Mouse (Mus musculus) cortical plate, adult 2 months (tissue): ENCODE results near the gene Apeh. TPM values are rescaled to one million over a fixed set of nuclear protein-coding genes. Genes with fewer than 3 reads are reported as not detected.

Experiments used
- H3K27ac ChIP-seq: fragments of 200-500 bp; 2 replicates; pipeline ENCODE4 v1.5.1; 2012; ENCODE audit warnings: low read length, control low read depth, inconsistent platforms; ENCODE audit not compliant: insufficient read depth
- H3K4me1 ChIP-seq: fragments of 200-500 bp; 2 replicates; pipeline ENCODE4 v1.6.1; 2011; ENCODE audit warnings: low read length; ENCODE audit not compliant: control insufficient read depth, insufficient read depth
- H3K4me3 ChIP-seq: fragments of 200-500 bp; 2 replicates; pipeline ENCODE4 v1.5.1; 2011; ENCODE audit warnings: mild to moderate bottlenecking, low read length, control low read depth; ENCODE audit not compliant: insufficient read depth
- CTCF ChIP-seq: fragments of 200-500 bp; IDR thresholded peaks from 2 replicates; pipeline ENCODE4 v1.5.1; 2011; ENCODE audit warnings: mild to moderate bottlenecking, control low read depth, low read length; ENCODE audit not compliant: insufficient read depth; ENCODE audit errors: extremely low read depth
- POLR2A ChIP-seq: fragments of 200-500 bp; IDR thresholded peaks from 2 replicates; pipeline ENCODE4 v1.6.1; 2011; ENCODE audit warnings: mild to moderate bottlenecking, low read length, control low read depth; ENCODE audit not compliant: insufficient read depth; ENCODE audit errors: extremely low read depth
- polyA plus RNA-seq: library from polyadenylated mRNA; depleted of rRNA; stranded (reverse); fragments of >200 nt; gene quantifications from 2 replicates; pipeline ENCODE4 v1.2.3, GENCODE M21; 2012

Gene Apeh
- polyA plus RNA-seq, 1 experiment = 26.1 TPM

DNA sequence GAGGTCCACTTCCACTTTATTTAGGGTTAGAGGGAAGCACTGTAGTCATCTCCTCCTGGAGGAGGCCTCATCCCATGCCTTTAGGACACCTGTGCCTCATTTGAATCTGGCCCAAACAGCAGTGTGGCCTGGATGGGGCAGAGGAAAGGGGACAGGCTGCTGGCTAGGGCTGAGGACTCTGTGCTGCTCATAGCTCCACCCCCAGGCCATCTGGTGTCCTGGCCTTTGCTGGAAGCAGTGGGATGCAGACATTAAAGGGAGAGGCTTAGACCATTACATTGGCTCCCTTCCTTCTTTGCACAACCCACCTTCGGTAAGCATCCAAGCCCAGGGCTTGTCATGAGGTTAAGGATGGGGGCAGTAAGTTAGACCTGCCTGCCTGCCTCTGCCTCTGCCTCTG is 39.1 kb upstream of the Apeh start:
- Histone ChIP-seq H3K4me3 (no peak overlapping the region), H3K27ac (peak overlapping the region; percentile 32; the same call in 1 of the 2 replicates), H3K4me1 (peaks cover 19% of the 10 kb centered on the region; the same call in 1 of the 2 replicates)
- TF ChIP-seq POLR2A (no peak), CTCF (no peak)

DNA sequence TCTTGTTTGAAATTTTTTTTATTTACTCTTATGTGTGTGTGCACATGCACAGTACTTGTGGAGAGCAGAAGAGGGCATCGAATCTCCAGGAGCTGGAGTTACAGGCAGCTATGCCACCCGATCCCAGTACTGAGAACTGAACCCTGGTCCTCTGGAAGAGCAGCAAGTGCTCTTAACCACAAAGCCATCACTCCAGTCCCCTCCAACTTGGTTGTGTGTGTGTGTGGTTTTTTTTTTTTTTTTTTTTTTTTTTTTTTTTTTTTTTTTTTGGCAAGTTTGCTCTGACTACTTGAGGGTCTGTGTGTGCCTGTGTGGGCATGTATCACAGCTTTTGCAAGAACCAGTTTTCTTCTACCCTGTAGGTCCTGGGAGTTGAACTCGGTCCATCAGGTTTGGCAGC is 38.0 kb upstream of the Apeh start:
- peaks cover 25% of the 10 kb centered on the region; the same call in 1 of the 2 replicates for H3K4me1 ChIP-seq
- TF ChIP-seq POLR2A (no peak), CTCF (no peak)

DNA sequence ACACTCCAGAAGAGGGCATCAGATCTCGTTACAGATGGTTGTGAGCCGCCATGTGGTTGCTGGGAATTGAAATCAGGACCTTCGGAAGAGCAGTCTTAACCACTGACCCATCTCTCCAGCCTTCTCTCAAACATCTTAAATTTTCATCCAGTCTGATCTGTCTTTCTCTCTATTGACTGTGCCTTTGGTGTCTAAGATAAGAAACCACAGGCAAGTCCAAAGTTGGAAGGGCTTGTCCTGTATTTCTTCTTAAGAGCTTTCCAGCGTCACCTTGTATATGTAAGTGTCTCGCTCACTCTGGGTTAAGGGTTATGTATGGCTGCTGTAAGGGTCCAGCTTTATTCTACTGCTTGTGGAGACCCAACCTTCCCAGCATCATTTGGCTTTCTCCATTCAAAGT is 37.1 kb upstream of the Apeh start:
- H3K4me3 ChIP-seq = no peak overlapping the region
- H3K4me1 ChIP-seq = peaks cover 26% of the 10 kb centered on the region
- no peak overlapping the region for H3K27ac ChIP-seq
- TF ChIP-seq POLR2A (no peak), CTCF (no peak)

More for the DNA sequence above, 38.0 kb upstream of the Apeh start:
- H3K4me3 ChIP-seq = no peak overlapping the region
- H3K27ac ChIP-seq = no peak overlapping the region

DNA sequence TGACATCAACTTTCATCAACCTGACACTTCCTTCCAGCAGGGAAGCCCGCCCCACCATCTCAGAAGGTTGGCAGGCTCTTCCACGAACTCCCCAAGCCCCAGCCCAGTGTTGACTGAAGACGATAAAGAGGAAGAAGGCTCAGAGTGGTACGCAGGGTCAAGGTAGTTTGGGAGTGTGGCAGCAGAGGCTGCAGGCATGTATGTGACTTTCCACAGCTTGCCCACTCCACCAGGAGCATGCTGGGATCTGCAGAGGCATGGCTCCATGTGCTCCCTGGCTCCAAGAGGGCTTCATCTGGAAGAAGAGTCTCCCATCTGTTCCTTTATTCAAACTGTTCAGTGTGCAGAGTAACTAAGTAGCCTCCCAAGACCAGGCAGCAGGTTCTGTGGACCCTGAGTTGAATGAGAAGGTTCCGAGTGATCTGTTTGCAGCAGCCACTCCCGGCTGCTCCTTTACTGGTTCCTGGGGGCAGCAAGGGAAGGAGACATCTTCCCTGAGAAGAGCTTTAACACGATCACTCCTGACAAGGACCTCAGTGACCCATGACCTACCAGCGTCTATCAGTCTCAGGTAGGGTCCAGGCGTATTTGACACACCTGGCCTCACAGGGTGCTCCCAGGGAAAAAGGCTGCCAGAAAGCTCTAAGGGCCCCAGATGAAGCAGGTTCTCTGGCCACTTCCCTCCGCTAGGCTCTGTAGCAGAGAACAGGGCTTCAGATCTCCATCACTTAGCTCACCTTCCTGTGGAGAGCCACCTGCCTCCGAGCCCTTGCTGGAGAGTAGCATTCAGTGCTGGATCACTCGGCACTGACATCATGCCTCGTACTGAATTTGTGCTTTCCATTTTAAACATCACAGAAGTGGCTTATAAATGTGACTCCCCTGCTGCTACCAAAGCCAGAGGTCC is 34.9 kb upstream of the Apeh start:
- TF ChIP-seq CTCF = no peak
- 0 out of 2 replicates have a peak, but pooled peaks have one; percentile 12 for TF ChIP-seq POLR2A
- Histone ChIP-seq H3K4me3 (no peak overlapping the region), H3K27ac (peak overlapping the region; percentile 86), H3K4me1 (peaks cover 30% of the 10 kb centered on the region)

- TF ChIP-seq POLR2A (no peak), CTCF (no peak)
- Histone ChIP-seq H3K4me3 (no peak overlapping the region), H3K27ac (peak overlapping the region; percentile 86), H3K4me1 (peaks cover 32% of the 10 kb centered on the region)
Observed at GRCm38 (mm10) chr9:108128248-108128647, 33.8 kb upstream of the Apeh start.

GRCm38 (mm10) chr9:108126436-108127180 is 32.2 kb upstream of the Apeh start:
- H3K4me3 ChIP-seq = no peak overlapping the region
- peak overlapping the region; percentile 75 for H3K27ac ChIP-seq
- no peak for TF ChIP-seq POLR2A
- TF ChIP-seq CTCF = no peak
- H3K4me1 ChIP-seq = peaks cover 32% of the 10 kb centered on the region

GRCm38 (mm10) chr9:108125731-108126130 is 31.3 kb upstream of the Apeh start:
- Histone ChIP-seq H3K27ac (peak overlapping the region; percentile 51; the same call in 1 of the 2 replicates), H3K4me1 (peaks cover 34% of the 10 kb centered on the region), H3K4me3 (no peak overlapping the region)
- no peak for TF ChIP-seq POLR2A
- TF ChIP-seq CTCF = no peak

DNA sequence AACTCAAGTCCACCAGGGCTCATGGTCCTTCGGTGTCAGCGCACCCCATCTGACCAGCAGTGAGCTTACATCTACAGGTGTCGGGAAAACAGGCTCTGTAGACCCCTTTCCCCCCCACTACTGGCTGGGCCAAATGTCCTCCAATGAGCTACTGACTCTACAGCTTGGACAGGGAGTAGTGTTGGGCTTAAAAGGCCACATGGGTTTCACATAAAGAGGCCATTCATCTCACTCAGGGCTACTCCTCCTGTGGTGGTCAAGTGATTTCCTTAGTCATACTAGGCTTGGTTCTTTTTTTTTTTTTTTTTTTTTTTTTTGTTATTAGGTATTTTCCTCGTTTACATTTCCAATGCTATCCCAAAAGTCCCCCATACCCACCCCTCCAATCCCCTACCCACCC is 29.5 kb upstream of the Apeh start:
- TF ChIP-seq POLR2A (no peak), CTCF (no peak)
- no peak overlapping the region for H3K4me3 ChIP-seq
- no peak overlapping the region for H3K27ac ChIP-seq
- H3K4me1 ChIP-seq = peaks cover 27% of the 10 kb centered on the region

GRCm38 (mm10) chr9:108121170-108121969 is 27.0 kb upstream of the Apeh start:
- no peak overlapping the region for H3K4me3 ChIP-seq
- H3K27ac ChIP-seq = no peak overlapping the region
- TF ChIP-seq CTCF (no peak), POLR2A (no peak)
- peaks cover 13% of the 10 kb centered on the region for H3K4me1 ChIP-seq
